In genomic region chr6:114290929-114291328, GRCm38 (mm10) we compare ENCODE assay signal across 15 mouse cellular contexts. TPM values are rescaled to one million over a fixed set of nuclear protein-coding genes. Genes with fewer than 3 reads are reported as not detected.
DNase-seq lines count a peak whose midpoint lies in the region; ATAC-seq and TF ChIP-seq lines count a peak whose summit lies in the region.
"Had no signal": no experiment of that assay in that cellular context is flagged by ENCODE, and none has a peak within 500 bp of the region (broad histone marks: within the 10 kb centered on the region; RNA-seq: fewer than 3 reads in every experiment).

No protein-coding gene starts in this region.

- DNase-seq in cerebellum, adult 11-12 months, result peak; percentile 45
- DNase-seq in cerebellum, adult 8-10 months, result no peak
- peak; percentile 30 to 31 for DNase-seq in cerebellum, postnatal 36 days
- DNase-seq in hindbrain, embryonic 11.5 days (ENCODE audit: low spot score), result peak; percentile 33
- DNase-seq in midbrain, embryonic 14.5 days, result peak; percentile 58
- no peak for DNase-seq in B cell, adult 2 months
- no peak for DNase-seq in heart, postnatal 25 days (ENCODE audit: low spot score)
- DNase-seq: adrenal gland, adult 8-10 months; kidney, postnatal 25 days; thymus, adult 18-20 months had no signal

- H3K4me3 ChIP-seq in hindbrain, embryonic 11.5 days (ENCODE audit: low read depth, low read length), result no peak overlapping the region
- H3K4me3 ChIP-seq in midbrain, embryonic 14.5 days (replicated peaks; ENCODE audit: low read depth, low read length), result no peak overlapping the region
- H3K4me3 ChIP-seq in intestine, postnatal 0 days (ENCODE audit: low read depth, low read length), result no peak overlapping the region
- H3K4me3 ChIP-seq: embryonic facial prominence, embryonic 13.5 days; liver, embryonic 12.5 days had no signal

- peak; percentile 44 for ATAC-seq in hindbrain, embryonic 11.5 days (ENCODE audit: low FRiP score)
- peak; percentile 35; the same call in 1 of the 2 replicates for ATAC-seq in midbrain, embryonic 14.5 days (ENCODE audit: low FRiP score, low TSS enrichment)
- no peak for ATAC-seq in intestine, postnatal 0 days
- ATAC-seq: intestine, embryonic 16.5 days; liver, embryonic 12.5 days had no signal

- peaks cover 23% of the 10 kb centered on the region for H3K4me1 ChIP-seq in hindbrain, embryonic 11.5 days (replicated peaks; ENCODE audit: control insufficient read depth, insufficient read depth, low read length)
- peaks cover 83% of the 10 kb centered on the region for H3K4me1 ChIP-seq in midbrain, embryonic 14.5 days (ENCODE audit: control insufficient read depth, insufficient read depth, low read length)
- H3K4me1 ChIP-seq in intestine, postnatal 0 days (replicated peaks; ENCODE audit: control insufficient read depth, insufficient read depth, low read length), result no peaks in the 10 kb centered on the region
- H3K4me1 ChIP-seq: embryonic facial prominence, embryonic 13.5 days; liver, embryonic 12.5 days had no signal

- no peaks in the 10 kb centered on the region for H3K36me3 ChIP-seq in hindbrain, embryonic 11.5 days (ENCODE audit: control insufficient read depth, insufficient read depth, low read length)
- H3K36me3 ChIP-seq in midbrain, embryonic 14.5 days (ENCODE audit: control insufficient read depth, insufficient read depth, low read length), result no peaks in the 10 kb centered on the region
- H3K36me3 ChIP-seq in intestine, postnatal 0 days (ENCODE audit: control insufficient read depth, insufficient read depth), result no peaks in the 10 kb centered on the region
- H3K36me3 ChIP-seq: embryonic facial prominence, embryonic 13.5 days; liver, embryonic 12.5 days had no signal

- no peak overlapping the region for H3K4me2 ChIP-seq in hindbrain, embryonic 11.5 days (replicated peaks; ENCODE audit: low read depth, low read length)
- H3K4me2 ChIP-seq in midbrain, embryonic 14.5 days (ENCODE audit: low read length), result peak overlapping the region; percentile 40
- H3K4me2 ChIP-seq in intestine, postnatal 0 days (replicated peaks; ENCODE audit: low read depth), result no peak overlapping the region
- H3K4me2 ChIP-seq: embryonic facial prominence, embryonic 13.5 days; liver, embryonic 12.5 days had no signal

- 0 out of 2 replicates have a peak overlapping the region, but pooled peaks have one; percentile 31 for H3K9ac ChIP-seq in hindbrain, embryonic 11.5 days (ENCODE audit: low read depth, low read length)
- H3K9ac ChIP-seq in midbrain, embryonic 14.5 days (replicated peaks; ENCODE audit: low read length), result no peak overlapping the region; the same call in 1 of the 2 replicates
- H3K9ac ChIP-seq in intestine, postnatal 0 days (ENCODE audit: low read depth, low read length), result no peak overlapping the region
- H3K9ac ChIP-seq: embryonic facial prominence, embryonic 13.5 days; liver, embryonic 12.5 days had no signal

- 50% methylated on average over 4 of the region's 4 CpGs for WGBS in hindbrain, embryonic 11.5 days
- 42% methylated on average over 4 of the region's 4 CpGs for whole genome bisulfite sequencing in midbrain, embryonic 14.5 days
- WGBS in intestine, postnatal 0 days, result 73% methylated on average over 4 of the region's 4 CpGs

- no peaks in the 10 kb centered on the region; the same call in 1 of the 2 replicates for H3K27me3 ChIP-seq in hindbrain, embryonic 11.5 days (ENCODE audit: control insufficient read depth, insufficient read depth, low read length)
- no peaks in the 10 kb centered on the region for H3K27me3 ChIP-seq in midbrain, embryonic 14.5 days (ENCODE audit: control insufficient read depth, insufficient read depth, low read length)
- H3K27me3 ChIP-seq in intestine, postnatal 0 days (replicated peaks; ENCODE audit: control insufficient read depth, insufficient read depth, low read length), result peaks cover 14% of the 10 kb centered on the region; the same call in 1 of the 2 replicates

- TF ChIP-seq CTCF in intestine, postnatal 0 days (IDR thresholded peaks at IDR 0.05; ENCODE audit: low read depth), result no peak

- intact Hi-C loops in heart, postnatal 25 days (cut with DNase I), result no loop called here

- H3K9me3 ChIP-seq in hindbrain, embryonic 11.5 days (ENCODE audit: control insufficient read depth, low read length), result no peaks in the 10 kb centered on the region
- no peaks in the 10 kb centered on the region for H3K9me3 ChIP-seq in midbrain, embryonic 14.5 days (ENCODE audit: control insufficient read depth, low read length)
- no peaks in the 10 kb centered on the region for H3K9me3 ChIP-seq in intestine, postnatal 0 days (ENCODE audit: control insufficient read depth)
- H3K9me3 ChIP-seq: embryonic facial prominence, embryonic 13.5 days; liver, embryonic 12.5 days had no signal

- H3K27ac ChIP-seq in hindbrain, embryonic 11.5 days (ENCODE audit: low read depth, low read length), result peak overlapping the region; percentile 85
- H3K27ac ChIP-seq in midbrain, embryonic 14.5 days (replicated peaks; ENCODE audit: low read depth, low read length), result peak overlapping the region; percentile 90
- no peak overlapping the region for H3K27ac ChIP-seq in intestine, postnatal 0 days (ENCODE audit: low read depth, low read length)
- H3K27ac ChIP-seq: embryonic facial prominence, embryonic 13.5 days; liver, embryonic 12.5 days had no signal

RNA-seq across cellular contexts. Expression of gene Slc6a1, which starts 8.5 kb away (rescaled TPM):
- 17.3 and 23.1 TPM in 2 replicates for polyA plus RNA-seq in hindbrain, embryonic 11.5 days (2014; fragmentation: Nextera tagmentation; extraction: Ambion mirVana)
- polyA plus RNA-seq in midbrain, embryonic 14.5 days (2014; fragmentation: Nextera tagmentation; extraction: Ambion mirVana), result 116 and 125 TPM in 2 replicates
- polyA plus RNA-seq in intestine, postnatal 0 days (2015; fragmentation: Nextera tagmentation; extraction: Ambion mirVana), result not detected in 2 replicates
- under 1 TPM in 1 of 2 experiments, not detected in 1; 0.06 TPM for total RNA-seq in heart, postnatal 25 days (2021)
- total RNA-seq: granulocyte monocyte progenitor cell, adult 5-6 weeks had no signal
- polyA plus RNA-seq: intestine, embryonic 16.5 days; liver, embryonic 12.5 days had no signal

Comparison
In these comparisons a context has a peak if more than half of its experiments do, and no peak if none do; other contexts are left out.
1. DNase-seq: peak in cerebellum, adult 11-12 months (single experiment), cerebellum, postnatal 36 days (2 of 2), hindbrain, embryonic 11.5 days (single experiment) and midbrain, embryonic 14.5 days (single experiment); none in cerebellum, adult 8-10 months (single experiment), B cell, adult 2 months (0 of 2) and heart, postnatal 25 days (single experiment).
2. RNA of gene Slc6a1, which starts 8.5 kb away (polyA plus RNA-seq): 116 to 125 TPM in midbrain, embryonic 14.5 days and 17.3 to 23.1 TPM in hindbrain, embryonic 11.5 days; not detected in intestine, postnatal 0 days; every median in the first group is over 10 times any median in the second.